Mouse (Mus musculus): ENCODE results near the gene Gm28051. TPM values are rescaled to one million over a fixed set of nuclear protein-coding genes. Genes with fewer than 3 reads are reported as not detected.

Gene Gm28051
- total RNA-seq, 2 experiments from 2014 or later: not detected

GRCm38 (mm10) chr12:102743036-102743588 lies 14.5 kb downstream of the Gm28051 start:
- DNase-seq: no peak

- DNase-seq: no peak
Observed at GRCm38 (mm10) chr12:102742056-102742455, 15.5 kb downstream of the Gm28051 start.

- no peak for DNase-seq
Observed at GRCm38 (mm10) chr12:102740285-102740684, 17.3 kb downstream of the Gm28051 start.

- DNase-seq: no peak
Observed at GRCm38 (mm10) chr12:102739096-102739495, 18.5 kb downstream of the Gm28051 start.

GRCm38 (mm10) chr12:102733381-102733780 lies 24.2 kb downstream of the Gm28051 start:
- DNase-seq: peak; percentile 47 to 62

- no peak for DNase-seq
Observed at GRCm38 (mm10) chr12:102730798-102731619, 26.6 kb downstream of the Gm28051 start.

GRCm38 (mm10) chr12:102729855-102730797 lies 27.4 kb downstream of the Gm28051 start:
- peak; percentile 27 to 43 for DNase-seq

- no peak for DNase-seq
Observed at GRCm38 (mm10) chr12:102725761-102726175, 31.8 kb downstream of the Gm28051 start.

GRCm38 (mm10) chr12:102725146-102725545 lies 32.4 kb downstream of the Gm28051 start:
- DNase-seq: no peak

- DNase-seq: no peak
Observed at GRCm38 (mm10) chr12:102723861-102724260, 33.7 kb downstream of the Gm28051 start.

- DNase-seq: no peak
Observed at GRCm38 (mm10) chr12:102722966-102723365, 34.6 kb downstream of the Gm28051 start.

- DNase-seq: no peak
Observed at GRCm38 (mm10) chr12:102722451-102722850, 35.1 kb downstream of the Gm28051 start.

GRCm38 (mm10) chr12:102719552-102720315 lies 37.8 kb downstream of the Gm28051 start:
- DNase-seq: peak in 1 of 2 experiments; percentile 71

- no peak for DNase-seq
Observed at GRCm38 (mm10) chr12:102714654-102715395, 42.7 kb downstream of the Gm28051 start.

- no peak for DNase-seq
Observed at GRCm38 (mm10) chr12:102714116-102714515, 43.4 kb downstream of the Gm28051 start.

GRCm38 (mm10) chr12:102713153-102713865 lies 44.3 kb downstream of the Gm28051 start:
- DNase-seq: no peak

GRCm38 (mm10) chr12:102710851-102711375 lies 46.7 kb downstream of the Gm28051 start:
- DNase-seq: no peak

GRCm38 (mm10) chr12:102709896-102710295 lies 47.7 kb downstream of the Gm28051 start:
- DNase-seq: no peak

- DNase-seq: peak in 1 of 2 experiments; percentile 55
Observed at GRCm38 (mm10) chr12:102708220-102708619, 49.3 kb downstream of the Gm28051 start.

Measured in heart, adult 18-20 months (tissue).